In genomic region chr16:79986746-79987145, GRCm38 (mm10) we compare ENCODE assay signal across 19 mouse cellular contexts.
DNase-seq lines count a peak whose midpoint lies in the region; ATAC-seq and TF ChIP-seq lines count a peak whose summit lies in the region.
"Had no signal": no experiment of that assay in that cellular context is flagged by ENCODE, and none has a peak within 500 bp of the region (broad histone marks: within the 10 kb centered on the region; RNA-seq: fewer than 3 reads in every experiment).

No protein-coding gene starts in this region.

- H3K27me3 ChIP-seq in intestine, embryonic 15.5 days (replicated peaks), result no peaks in the 10 kb centered on the region
- H3K27me3 ChIP-seq in intestine, postnatal 0 days (replicated peaks; ENCODE audit: control insufficient read depth, insufficient read depth, low read length), result no peaks in the 10 kb centered on the region
- no peaks in the 10 kb centered on the region for H3K27me3 ChIP-seq in intestine, embryonic 16.5 days (replicated peaks; ENCODE audit: control insufficient read depth, insufficient read depth, low read length)
- H3K27me3 ChIP-seq: CH12.LX, Patski had no signal

- DNase-seq in adrenal gland, postnatal 10 days, result no peak
- DNase-seq: adrenal gland, adult 2 months; adrenal gland, adult 8-10 months; adrenal gland, postnatal 14 days; adrenal gland, postnatal 25 days; adrenal gland, postnatal 36 days; B cell, adult 2 months; cerebellum, adult 11 months; cerebellum, adult 11-12 months; cerebellum, adult 18-20 months; cerebellum, adult 2 months had no signal

- H3K4me1 ChIP-seq in intestine, embryonic 15.5 days (replicated peaks), result no peaks in the 10 kb centered on the region
- H3K4me1 ChIP-seq in intestine, postnatal 0 days (replicated peaks; ENCODE audit: control insufficient read depth, insufficient read depth, low read length), result no peaks in the 10 kb centered on the region
- H3K4me1 ChIP-seq in intestine, embryonic 16.5 days (ENCODE audit: control insufficient read depth, insufficient read depth, low read length), result no peaks in the 10 kb centered on the region

- peak; percentile 80 for ATAC-seq in intestine, embryonic 15.5 days
- ATAC-seq in intestine, postnatal 0 days, result no peak
- peak; percentile 88 for ATAC-seq in intestine, embryonic 16.5 days
- ATAC-seq: activated CD4-positive, CD25-positive, alpha-beta regulatory T cell, adult 4 months; CD4-positive, CD25-positive, alpha-beta regulatory T cell, adult 4 months; Patski had no signal

- no peak overlapping the region for H3K27ac ChIP-seq in intestine, embryonic 15.5 days
- H3K27ac ChIP-seq in intestine, postnatal 0 days (ENCODE audit: low read depth, low read length), result no peak overlapping the region
- H3K27ac ChIP-seq in intestine, embryonic 16.5 days (ENCODE audit: low read length), result no peak overlapping the region

- no peaks in the 10 kb centered on the region for H3K36me3 ChIP-seq in intestine, embryonic 15.5 days
- H3K36me3 ChIP-seq in intestine, postnatal 0 days (ENCODE audit: control insufficient read depth, insufficient read depth), result no peaks in the 10 kb centered on the region
- H3K36me3 ChIP-seq in intestine, embryonic 16.5 days (ENCODE audit: control insufficient read depth, insufficient read depth, low read length), result no peaks in the 10 kb centered on the region
- H3K36me3 ChIP-seq: G1E had no signal

- no peaks in the 10 kb centered on the region for H3K9me3 ChIP-seq in intestine, embryonic 15.5 days
- H3K9me3 ChIP-seq in intestine, postnatal 0 days (ENCODE audit: control insufficient read depth), result no peaks in the 10 kb centered on the region
- no peaks in the 10 kb centered on the region for H3K9me3 ChIP-seq in intestine, embryonic 16.5 days (ENCODE audit: control insufficient read depth, low read length)
- H3K9me3 ChIP-seq: G1E had no signal

- H3K9ac ChIP-seq in intestine, embryonic 15.5 days, result no peak overlapping the region
- H3K9ac ChIP-seq in intestine, postnatal 0 days (ENCODE audit: low read depth, low read length), result no peak overlapping the region
- no peak overlapping the region for H3K9ac ChIP-seq in intestine, embryonic 16.5 days (ENCODE audit: low read depth, low read length)

- WGBS in intestine, embryonic 15.5 days, result 47% methylated on average over 2 of the region's 2 CpGs
- 31% methylated on average over 2 of the region's 2 CpGs for WGBS in intestine, postnatal 0 days
- WGBS in intestine, embryonic 16.5 days, result 45% methylated on average over 2 of the region's 2 CpGs

- no peak overlapping the region for H3K4me2 ChIP-seq in intestine, embryonic 15.5 days (replicated peaks)
- no peak overlapping the region for H3K4me2 ChIP-seq in intestine, postnatal 0 days (replicated peaks; ENCODE audit: low read depth)
- no peak overlapping the region for H3K4me2 ChIP-seq in intestine, embryonic 16.5 days (ENCODE audit: low read depth, low read length)

- TF ChIP-seq CTCF in intestine, postnatal 0 days (IDR thresholded peaks at IDR 0.05; ENCODE audit: low read depth), result no peak

- H3K4me3 ChIP-seq in intestine, embryonic 15.5 days (replicated peaks), result no peak overlapping the region
- no peak overlapping the region for H3K4me3 ChIP-seq in intestine, postnatal 0 days (ENCODE audit: low read depth, low read length)
- no peak overlapping the region for H3K4me3 ChIP-seq in intestine, embryonic 16.5 days (ENCODE audit: low read length)
